Mouse (Mus musculus): ENCODE measurements at regions not wholly inside any gene's neighbourhood (a gene's known extent, or its start where the extent isn't known, plus 50 kb on each side); places are given as distances from the start of the nearest gene placed in this dataset.

DNA sequence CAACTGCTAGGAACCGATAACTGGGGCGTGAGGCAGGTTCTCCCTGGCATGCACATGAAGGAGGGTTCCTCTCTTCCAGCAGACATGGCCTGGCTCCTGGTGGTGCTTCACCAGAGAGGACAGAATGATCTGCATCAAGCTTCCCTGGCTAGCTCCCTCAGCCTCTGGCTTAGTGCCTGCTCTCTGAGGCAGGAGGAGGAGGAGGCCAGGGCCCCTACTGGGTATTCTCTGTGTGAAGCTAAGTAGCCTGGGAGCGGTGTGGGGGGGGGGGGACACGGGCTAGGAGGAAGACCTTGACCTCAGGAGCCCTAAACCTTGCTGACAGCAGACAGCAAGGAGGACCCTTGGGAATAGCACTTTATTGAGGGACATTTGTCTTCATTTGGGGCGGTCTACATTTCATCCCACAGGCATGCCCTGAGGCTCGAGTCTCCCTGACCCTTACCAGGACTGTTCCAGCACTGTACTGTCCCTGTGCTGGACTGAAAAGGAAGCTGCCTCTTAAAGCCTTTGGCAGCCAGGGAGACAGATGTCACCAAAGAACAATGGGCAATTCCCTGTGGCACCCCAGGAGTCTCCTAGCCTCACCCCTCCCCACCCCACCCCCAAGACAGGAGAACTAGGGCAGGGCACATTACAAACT lies 335.7 kb downstream of the H2al1j start:
- peak; percentile 24 for DNase-seq

DNA sequence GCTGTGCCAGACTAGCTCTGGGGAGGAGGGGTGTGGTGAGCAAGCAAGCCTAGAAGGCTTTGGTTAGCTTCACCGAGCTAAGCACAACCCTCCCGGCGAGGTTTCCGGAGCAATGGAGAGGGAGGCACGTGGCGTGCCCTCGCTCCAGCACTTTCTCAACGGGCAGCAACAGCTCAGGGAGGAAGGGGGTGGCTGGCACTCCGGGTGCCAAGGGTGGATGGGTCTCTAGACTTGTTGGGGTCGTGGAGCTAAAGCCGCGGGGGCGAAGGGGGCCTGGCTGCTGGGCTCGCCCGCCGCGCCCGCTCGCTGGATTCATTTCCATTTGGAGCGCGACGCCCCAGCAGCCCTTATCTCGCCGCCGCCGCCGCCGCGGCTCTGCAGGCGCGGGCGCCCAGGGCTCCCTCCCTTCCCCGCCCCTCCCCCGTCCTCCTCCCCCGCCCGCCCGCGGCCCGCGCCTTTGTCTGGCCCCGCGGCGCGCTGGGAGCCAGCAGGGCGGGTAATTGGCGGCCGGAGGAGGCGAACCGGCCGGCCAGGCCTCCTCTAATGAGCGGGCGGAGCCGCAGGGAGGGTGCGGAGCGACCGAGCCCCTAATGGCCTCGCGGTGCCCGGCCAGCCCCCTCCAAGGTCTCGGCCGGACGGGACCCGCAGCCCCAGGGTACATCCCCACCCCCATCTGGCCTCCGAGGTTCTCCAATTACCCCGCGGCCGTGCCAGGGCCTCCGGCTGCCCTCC lies 336.9 kb downstream of the H2al1j start:
- DNase-seq: peak; percentile 38

GRCm38 (mm10) chrX:11665077-11665974 lies 337.7 kb downstream of the H2al1j start:
- peak; percentile 7 for DNase-seq

DNA sequence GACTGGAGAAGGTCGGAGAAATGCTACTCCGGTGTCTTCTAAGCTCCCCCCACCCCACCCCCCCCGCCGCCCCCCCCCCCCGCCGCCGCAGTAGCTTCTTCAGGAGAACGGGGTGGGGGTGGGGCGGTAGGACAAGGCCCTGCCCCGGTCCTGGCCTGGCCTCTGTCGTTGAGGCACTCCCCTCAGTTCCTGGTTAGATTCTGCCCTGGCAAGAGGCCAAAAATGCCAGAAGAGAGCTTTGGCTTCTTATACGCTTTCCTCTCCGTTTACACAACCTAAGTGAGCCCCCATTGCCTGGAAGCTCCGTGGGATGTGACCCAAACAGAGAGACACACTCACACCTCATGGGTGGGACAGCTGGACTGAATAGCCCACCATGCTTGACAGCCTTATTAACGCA lies 338.9 kb downstream of the H2al1j start:
- no peak for DNase-seq

DNA sequence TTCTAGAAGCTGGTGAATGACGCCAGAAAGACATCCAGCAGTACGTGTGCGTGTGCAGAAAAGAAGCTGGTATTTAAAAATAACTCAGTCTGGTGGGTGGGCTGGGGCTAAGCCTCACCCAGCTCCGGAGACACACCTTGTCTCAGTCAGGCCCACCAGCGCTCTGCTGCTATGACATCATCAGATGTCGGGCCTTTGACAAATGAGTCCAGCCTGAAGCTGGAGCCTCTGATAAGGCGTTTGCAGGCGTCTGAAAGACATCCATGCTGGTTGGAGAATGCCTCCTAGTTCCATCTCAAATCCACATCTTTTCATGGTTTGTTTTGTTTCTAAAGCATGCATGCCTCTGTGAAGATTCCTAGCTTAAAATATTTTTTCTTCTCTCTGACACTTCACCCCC lies 344.2 kb downstream of the H2al1j start:
- DNase-seq: no peak

- no peak for DNase-seq
Measured at GRCm38 (mm10) chrX:11678086-11678485, 350.5 kb downstream of the H2al1j start.

DNA sequence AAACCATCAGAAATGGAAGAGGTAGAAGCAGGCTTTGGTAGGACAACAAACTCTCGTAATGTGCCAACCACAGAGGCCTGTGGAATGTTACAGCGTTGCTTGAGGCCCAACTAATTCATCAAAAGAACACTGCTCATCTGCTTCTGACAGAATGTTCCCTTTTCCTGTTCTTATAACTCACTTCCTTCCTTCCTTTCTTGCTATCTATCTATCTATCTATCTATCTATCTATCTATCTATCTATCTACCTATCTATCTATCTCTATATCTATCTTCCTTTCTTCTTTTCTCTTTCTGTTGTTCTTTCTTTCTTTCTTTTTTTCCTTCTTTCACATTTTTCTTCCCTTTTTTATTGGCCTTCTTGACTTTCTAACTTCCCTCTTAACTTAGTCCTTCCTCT lies 353.7 kb downstream of the H2al1j start:
- no peak for DNase-seq

GRCm38 (mm10) chrX:11689989-11690405 lies 362.4 kb downstream of the H2al1j start:
- DNase-seq: no peak

DNA sequence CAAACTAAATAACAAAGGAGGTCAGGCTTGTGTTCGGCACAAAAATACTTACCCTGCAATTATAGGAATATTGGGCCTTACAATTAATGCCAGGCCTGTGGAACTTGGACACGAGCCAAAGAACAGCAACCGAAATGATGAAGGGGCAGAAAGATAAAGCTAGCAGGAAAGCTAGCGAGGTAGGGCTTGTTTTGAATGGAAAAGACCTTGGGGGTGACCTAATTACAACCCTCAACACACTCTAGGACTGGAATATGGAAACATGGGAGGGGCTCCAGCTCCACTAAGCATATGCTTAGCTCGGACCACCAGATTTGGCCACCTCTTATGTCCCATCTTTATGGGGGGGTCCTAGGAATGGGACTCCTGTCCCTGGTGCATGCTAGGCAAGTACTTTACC lies 362.8 kb downstream of the H2al1j start:
- no peak for DNase-seq

DNA sequence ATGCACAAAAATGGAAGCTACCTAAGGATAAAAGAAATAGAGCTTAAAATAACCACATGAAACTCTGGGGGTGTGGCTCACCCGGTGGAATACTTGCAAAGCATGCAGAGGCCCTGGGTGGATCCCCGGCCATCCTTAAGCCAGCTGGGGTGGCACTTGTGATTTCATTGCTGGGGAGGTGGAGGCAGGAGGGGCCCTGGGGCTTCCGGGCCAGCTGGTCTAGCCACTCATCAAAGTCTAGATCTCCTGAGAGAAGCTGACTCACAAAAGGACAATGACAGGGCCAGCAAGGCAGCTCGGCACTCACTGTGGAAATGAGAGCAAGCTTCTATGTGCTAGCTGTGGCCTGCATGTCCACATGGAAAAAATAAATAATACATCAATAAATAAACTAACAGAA lies 363.4 kb downstream of the H2al1j start:
- DNase-seq: no peak

- no peak for DNase-seq
Measured at GRCm38 (mm10) chrX:11696565-11696964, 368.9 kb downstream of the H2al1j start.

DNA sequence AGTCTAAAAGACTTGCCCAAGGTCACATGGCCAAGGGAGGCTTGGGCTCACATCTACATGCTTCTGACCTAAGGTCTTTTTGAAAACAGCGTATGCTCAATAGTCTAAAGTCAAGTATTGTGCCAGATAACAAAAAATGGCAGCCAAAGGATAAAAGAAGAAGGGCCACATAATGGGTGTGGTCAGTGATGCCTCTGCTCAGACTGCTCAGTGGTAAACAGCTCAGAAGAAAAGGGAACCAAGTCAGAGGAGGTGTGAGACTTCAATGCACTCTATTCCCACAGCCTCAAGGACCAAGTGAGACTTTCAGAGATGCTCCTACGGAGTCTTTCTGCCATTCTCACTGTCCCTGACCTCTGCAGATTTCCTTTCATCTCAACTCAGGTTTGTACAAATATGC lies 373.5 kb downstream of the H2al1j start:
- DNase-seq: no peak

GRCm38 (mm10) chrX:11705851-11706557 lies 378.4 kb downstream of the H2al1j start:
- DNase-seq: no peak

GRCm38 (mm10) chrX:11707330-11707729 lies 379.7 kb downstream of the H2al1j start:
- DNase-seq: no peak

DNA sequence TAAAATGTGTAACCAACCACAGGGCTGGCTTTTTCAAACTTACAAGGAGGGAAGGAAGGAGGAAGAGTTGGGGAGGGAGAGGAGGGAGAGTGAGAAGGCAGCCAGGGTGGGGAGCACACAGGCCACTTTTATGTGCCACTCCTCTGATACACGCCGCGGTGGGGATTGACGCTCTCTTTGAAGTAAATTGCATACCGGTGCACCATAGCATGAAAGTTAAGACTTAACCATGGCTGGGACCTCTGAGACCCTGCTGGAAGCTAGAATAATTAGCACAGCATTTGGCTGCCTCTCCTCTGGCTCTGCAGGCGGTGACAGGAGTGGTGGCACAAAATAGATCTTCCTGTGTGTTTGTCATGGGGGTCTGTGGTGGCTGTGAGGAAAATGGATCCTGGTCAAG lies 380.7 kb downstream of the H2al1j start:
- DNase-seq: no peak

DNA sequence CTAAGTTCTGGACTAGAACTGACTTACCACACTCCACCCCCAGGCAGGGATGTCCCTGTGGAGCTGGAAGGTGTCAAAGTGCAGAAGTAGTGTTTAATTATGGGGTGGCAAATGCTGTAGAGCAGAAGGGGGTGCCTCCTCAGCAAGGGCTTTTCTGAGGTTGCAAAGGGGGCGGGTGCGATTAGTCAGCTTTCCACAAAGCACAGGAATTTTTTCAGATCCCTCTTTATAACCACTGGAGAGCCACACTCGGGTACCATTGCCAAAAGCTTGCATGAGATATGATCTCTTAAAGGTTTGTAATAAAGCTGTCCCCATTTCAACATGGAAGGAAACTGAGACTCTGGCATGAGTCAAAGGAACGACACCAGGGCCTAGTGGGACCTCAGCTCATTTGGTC lies 381.7 kb downstream of the H2al1j start:
- no peak for DNase-seq

DNA sequence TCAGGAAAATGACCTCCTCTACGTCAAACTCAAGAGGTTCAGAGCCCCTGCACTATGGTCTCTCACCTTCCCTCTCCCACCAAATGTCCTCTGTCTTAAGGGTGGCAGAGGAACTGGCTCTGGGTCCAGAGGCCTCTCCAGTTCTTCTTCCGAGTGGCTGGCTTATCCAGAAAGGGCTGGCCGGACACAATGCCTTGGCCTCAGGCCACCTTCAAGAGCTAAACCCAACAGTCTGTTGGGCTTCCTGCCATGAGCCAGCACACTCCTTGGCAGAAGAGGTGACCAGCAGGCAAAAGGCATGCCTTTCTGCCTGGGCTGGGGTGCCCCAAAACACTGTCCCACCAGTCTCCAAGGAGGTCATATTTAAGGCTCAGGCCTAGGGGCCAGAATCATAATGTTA lies 385.8 kb downstream of the H2al1j start:
- DNase-seq: peak; percentile 70

GRCm38 (mm10) chrX:11716773-11717172 lies 389.2 kb downstream of the H2al1j start:
- no peak for DNase-seq

DNA sequence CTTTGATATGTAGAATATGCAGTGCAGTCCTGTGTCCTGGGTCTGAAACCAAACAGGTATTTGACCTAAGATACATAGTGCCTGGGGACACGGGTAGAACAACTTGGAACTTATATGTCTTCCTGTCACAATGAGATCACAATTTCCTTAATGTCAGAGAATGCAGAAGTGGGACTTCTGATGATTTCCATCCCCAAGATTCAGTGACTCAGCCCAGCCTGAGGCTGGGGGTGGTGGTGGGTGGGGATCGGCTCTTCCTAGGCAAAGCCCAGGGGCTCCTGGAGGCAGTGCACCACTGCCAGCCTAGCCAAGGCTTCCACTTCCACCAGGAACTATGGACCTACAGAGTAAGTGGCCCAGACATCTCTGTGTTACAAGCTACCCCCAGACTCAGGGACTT lies 391.2 kb downstream of the H2al1j start:
- no peak for DNase-seq

DNA sequence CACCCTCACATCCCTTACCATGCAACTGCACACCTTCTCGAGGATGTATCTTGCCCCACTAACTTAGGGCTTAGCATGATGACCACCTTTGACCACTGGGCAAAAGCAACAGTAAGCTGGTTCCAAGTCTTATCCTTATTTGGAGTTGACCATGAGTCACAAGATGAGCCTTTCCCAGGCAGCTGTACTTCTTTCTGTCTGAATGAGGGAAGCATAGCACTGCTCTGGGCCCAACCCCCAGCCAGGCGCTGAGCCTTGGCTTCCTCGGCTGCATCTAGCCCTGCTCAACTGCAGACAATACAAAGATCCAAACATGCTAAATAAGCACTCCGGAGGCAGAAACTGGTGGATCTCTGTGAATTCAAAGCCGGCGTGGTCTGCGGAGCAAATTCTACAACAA lies 392.9 kb downstream of the H2al1j start:
- DNase-seq: no peak

DNA sequence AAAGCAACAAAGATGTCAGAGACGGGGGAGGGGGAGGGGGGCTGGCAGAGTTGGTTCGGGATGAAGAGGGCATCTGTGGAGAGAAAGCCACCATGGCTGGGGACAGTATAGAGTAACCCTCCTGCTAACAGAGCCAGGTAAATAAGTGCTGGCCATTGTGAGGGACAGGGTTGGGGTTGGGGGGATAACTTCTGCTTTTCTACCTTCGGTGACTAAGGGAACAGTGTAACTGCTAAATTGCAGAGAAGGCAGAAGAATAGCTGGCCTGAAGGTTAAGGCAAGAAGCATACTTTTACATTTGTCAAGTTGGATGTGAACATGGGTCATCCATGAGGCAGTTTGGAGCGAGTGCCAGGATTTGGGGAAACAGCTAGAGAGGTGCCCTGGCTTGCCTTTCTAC lies 395.1 kb downstream of the H2al1j start:
- DNase-seq: no peak

DNA sequence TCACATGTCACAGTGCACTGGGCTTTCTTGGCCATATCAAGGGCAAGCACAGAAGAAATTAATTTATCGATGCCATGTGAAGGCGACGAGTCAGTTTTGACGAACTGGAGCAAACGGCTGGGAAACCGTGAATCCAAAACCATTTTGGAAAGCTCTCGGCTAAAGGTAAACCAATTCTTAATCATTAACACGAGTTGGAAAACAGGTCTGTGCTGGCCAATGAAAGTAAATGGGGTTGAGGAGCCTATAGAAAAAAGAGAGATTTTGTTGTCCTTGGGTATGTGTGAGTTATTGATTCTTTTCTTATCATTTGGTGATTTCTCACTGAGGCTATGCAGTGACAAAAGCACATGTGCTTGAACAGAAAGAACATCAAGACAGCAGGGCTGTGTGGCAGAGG lies 397.1 kb downstream of the H2al1j start:
- no peak for DNase-seq
